Mouse (Mus musculus): ENCODE results near the gene Tes3-ps. TPM values are rescaled to one million over a fixed set of nuclear protein-coding genes. Genes with fewer than 3 reads are reported as not detected.

Tes3-ps gene
- total RNA-seq (2021), result 1 to 10 TPM; 1.2 to 1.4 TPM
- long read RNA-seq, experiment 1, result 0 reads
- long read RNA-seq, experiment 2, result 0 reads

GRCm38 (mm10) chr13:49492376-49493368, at the start of gene Tes3-ps:
TSS of gene Tes3-ps (plus strand) at chr13:49493318.
- DNase-seq, result peak in 1 of 2 experiments; percentile 25
- intact Hi-C loops (cut with DNase I), result no loop called here

GRCm38 (mm10) chr13:49444451-49444850, 48.7 kb upstream of the Tes3-ps start:
- DNase-seq, result no peak
- intact Hi-C loops (cut with DNase I), result no loop called here

GRCm38 (mm10) chr13:49449318-49449749, 43.8 kb upstream of the Tes3-ps start:
- peak; percentile 89 to 93 for DNase-seq
- intact Hi-C loops (cut with DNase I), result loop anchor here (1.0 to 5.0 kb wide), 2 partner anchors 73 to 196 kb away; no protein-coding TSS in a partner anchor

GRCm38 (mm10) chr13:49460276-49460675, 32.8 kb upstream of the Tes3-ps start:
- intact Hi-C loops (cut with DNase I), result no loop called here

GRCm38 (mm10) chr13:49460692-49461414, 32.3 kb upstream of the Tes3-ps start:
- intact Hi-C loops (cut with DNase I), result no loop called here
- peak in 1 of 2 experiments; percentile 31 for DNase-seq

More at GRCm38 (mm10) chr13:49460276-49460675, 32.8 kb upstream of the Tes3-ps start:
- peak in 1 of 2 experiments; percentile 14 for DNase-seq

GRCm38 (mm10) chr13:49461458-49462132, 31.5 kb upstream of the Tes3-ps start:
- peak in 1 of 2 experiments; percentile 20 for DNase-seq

GRCm38 (mm10) chr13:49462921-49463320, 30.2 kb upstream of the Tes3-ps start:
- no peak for DNase-seq
- intact Hi-C loops (cut with DNase I), result no loop called here

More at GRCm38 (mm10) chr13:49461458-49462132, 31.5 kb upstream of the Tes3-ps start:
- intact Hi-C loops (cut with DNase I), result no loop called here

- no peak for DNase-seq
- intact Hi-C loops (cut with DNase I), result loop anchor here (5.0 kb wide), 1 partner anchor 176 kb away; no protein-coding TSS in a partner anchor
These were observed 27.2 kb upstream of the Tes3-ps start for GRCm38 (mm10) chr13:49465875-49466274.

- DNase-seq, result peak; percentile 75 to 82
- intact Hi-C loops (cut with DNase I), result loop anchor here (5.0 kb wide), 1 partner anchor 176 kb away; no protein-coding TSS in a partner anchor
These were observed 26.6 kb upstream of the Tes3-ps start for GRCm38 (mm10) chr13:49466393-49467075.

GRCm38 (mm10) chr13:49467585-49467984, 25.5 kb upstream of the Tes3-ps start:
- no peak for DNase-seq
- intact Hi-C loops (cut with DNase I), result loop anchor here (5.0 kb wide), 1 partner anchor 175 kb away; no protein-coding TSS in a partner anchor

GRCm38 (mm10) chr13:49469002-49469401, 24.1 kb upstream of the Tes3-ps start:
- no peak for DNase-seq
- intact Hi-C loops (cut with DNase I), result loop anchor here (5.0 kb wide), 1 partner anchor 173 kb away; no protein-coding TSS in a partner anchor

- DNase-seq, result no peak
- intact Hi-C loops (cut with DNase I), result no loop called here
These were observed 22.8 kb upstream of the Tes3-ps start for GRCm38 (mm10) chr13:49470319-49470718.

- peak; percentile 55 to 66 for DNase-seq
- intact Hi-C loops (cut with DNase I), result no loop called here
These were observed 22.3 kb upstream of the Tes3-ps start for GRCm38 (mm10) chr13:49470806-49471205.

- intact Hi-C loops (cut with DNase I), result no loop called here
- DNase-seq, result no peak
These were observed 21.0 kb upstream of the Tes3-ps start for GRCm38 (mm10) chr13:49471981-49472675.

- intact Hi-C loops (cut with DNase I), result no loop called here
- no peak for DNase-seq
These were observed 20.5 kb upstream of the Tes3-ps start for GRCm38 (mm10) chr13:49472676-49473005.

GRCm38 (mm10) chr13:49477887-49478286, 15.2 kb upstream of the Tes3-ps start:
- DNase-seq, result no peak
- intact Hi-C loops (cut with DNase I), result no loop called here

- intact Hi-C loops (cut with DNase I), result no loop called here
- no peak for DNase-seq
These were observed 14.2 kb upstream of the Tes3-ps start for GRCm38 (mm10) chr13:49478851-49479374.

GRCm38 (mm10) chr13:49479399-49479798, 13.7 kb upstream of the Tes3-ps start:
- DNase-seq, result peak; percentile 55 to 67
- intact Hi-C loops (cut with DNase I), result no loop called here

GRCm38 (mm10) chr13:49480057-49480456, 13.1 kb upstream of the Tes3-ps start:
- intact Hi-C loops (cut with DNase I), result no loop called here
- DNase-seq, result peak; percentile 81 to 85

Measured in heart, postnatal 14 days (tissue).